Mouse (Mus musculus) testis, adult 2 months (tissue): ENCODE data around the gene Rnase13.

Source experiments
- CTCF ChIP-seq: fragments of 200-500 bp; IDR thresholded peaks from 2 replicates; pipeline ENCODE4 v1.5.1; 2012; ENCODE audit warnings: low read depth, mild to moderate bottlenecking, inconsistent platforms, low read length, moderate library complexity; ENCODE audit not compliant: control insufficient read depth, insufficient read depth, insufficient replicate concordance
- POLR2A ChIP-seq: fragments of 200-500 bp; IDR thresholded peaks from 2 replicates; pipeline ENCODE4 v1.6.1; 2012; ENCODE audit warnings: low read depth, mild to moderate bottlenecking, inconsistent platforms, low read length, moderate library complexity; ENCODE audit not compliant: control insufficient read depth

DNA sequence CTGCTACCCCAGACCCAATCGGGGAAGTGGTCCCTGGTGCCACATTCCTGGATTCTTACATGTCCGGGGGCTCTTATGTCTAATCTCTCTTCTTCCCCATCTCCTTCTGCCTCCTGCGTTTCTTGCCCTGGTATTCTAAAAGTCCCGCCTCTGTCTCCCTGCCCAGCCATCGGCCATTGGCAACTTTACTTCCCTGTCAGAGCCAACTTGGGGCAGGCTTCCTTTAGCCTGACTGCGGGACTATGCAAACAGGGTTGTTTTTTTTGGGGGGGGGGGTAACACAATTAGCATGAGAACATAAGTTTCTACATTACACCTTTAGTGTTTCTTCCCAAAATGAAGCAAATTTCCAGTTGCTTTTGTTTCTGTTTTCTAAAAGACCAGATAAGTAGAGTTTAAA, 20.8 kb upstream of the Rnase13 start:
- no peak for TF ChIP-seq POLR2A
- TF ChIP-seq CTCF = no peak
